Mouse (Mus musculus) mouse embryonic stem cell (cell line): ENCODE measurements at regions not wholly inside any gene's neighbourhood (a gene's known extent, or its start where the extent isn't known, plus 50 kb on each side); places are given as distances from the start of the nearest gene placed in this dataset.

ENCODE experiments used
- in situ Hi-C, 2 experiments: fragments of 300-500 bp; cut with MboI; formaldehyde crosslinking; loops; 1 replicate in 1 of 2; 3 replicates in 1 of 2; pipeline ENCODE4 v1.14.3; 2019 to 2020; ENCODE audit warnings: low sequenced_read_pairs in 2 of 2, low pct_unique_long_range_greater_than_20kb in 1 of 2, mixed read lengths in 1 of 2; ENCODE audit not compliant: unreplicated experiment in 1 of 2

GRCm38 (mm10) chr1:153962161-153962720 is 62.2 kb upstream of the Teddm2 start:
- in situ Hi-C loops = no loop called here

GRCm38 (mm10) chr1:153963744-153964342 is 63.8 kb upstream of the Teddm2 start:
- in situ Hi-C loops = no loop called here

- in situ Hi-C loops = no loop called here
Measured at GRCm38 (mm10) chr1:153969401-153969800, 69.4 kb upstream of the Teddm2 start.

- in situ Hi-C loops = no loop called here
Measured at GRCm38 (mm10) chr1:153974300-153974699, 74.3 kb upstream of the Teddm2 start.

- in situ Hi-C loops = no loop called here
Measured at GRCm38 (mm10) chr1:153977963-153978726, 78.1 kb upstream of the Teddm2 start.

GRCm38 (mm10) chr1:153980886-153981285 is 80.9 kb upstream of the Teddm2 start:
- in situ Hi-C loops = no loop called here

GRCm38 (mm10) chr1:153985595-153985994 is 85.6 kb upstream of the Teddm2 start:
- in situ Hi-C loops = no loop called here

- in situ Hi-C loops = no loop called here
Measured at GRCm38 (mm10) chr1:153986632-153987031, 86.6 kb upstream of the Teddm2 start.

GRCm38 (mm10) chr1:153988297-153988696 is 88.3 kb upstream of the Teddm2 start:
- in situ Hi-C loops = no loop called here

GRCm38 (mm10) chr1:153990651-153991435 is 90.8 kb upstream of the Teddm2 start:
- in situ Hi-C loops = no loop called here

- in situ Hi-C loops = no loop called here
Measured at GRCm38 (mm10) chr1:153992466-153992865, 92.4 kb upstream of the Teddm2 start.

GRCm38 (mm10) chr1:153994871-153995270 is 94.8 kb upstream of the Teddm2 start:
- in situ Hi-C loops = no loop called here

GRCm38 (mm10) chr1:153997201-153998181 is 97.5 kb upstream of the Teddm2 start:
- in situ Hi-C loops = no loop called here

- in situ Hi-C loops = no loop called here
Measured at GRCm38 (mm10) chr1:153999776-154000175, 99.7 kb upstream of the Teddm2 start.

GRCm38 (mm10) chr1:154003669-154004068 is 103.6 kb upstream of the Teddm2 start:
- in situ Hi-C loops = no loop called here

- in situ Hi-C loops = no loop called here
Measured at GRCm38 (mm10) chr1:154004647-154005046, 104.6 kb upstream of the Teddm2 start.

GRCm38 (mm10) chr1:154006055-154006454 is 106.0 kb upstream of the Teddm2 start:
- in situ Hi-C loops = no loop called here

GRCm38 (mm10) chr1:154007440-154007839 is 107.4 kb upstream of the Teddm2 start:
- in situ Hi-C loops = no loop called here
